Mouse (Mus musculus): ENCODE measurements at regions not wholly inside any gene's neighbourhood (a gene's known extent, or its start where the extent isn't known, plus 50 kb on each side); places are given as distances from the start of the nearest gene placed in this dataset.

DNA sequence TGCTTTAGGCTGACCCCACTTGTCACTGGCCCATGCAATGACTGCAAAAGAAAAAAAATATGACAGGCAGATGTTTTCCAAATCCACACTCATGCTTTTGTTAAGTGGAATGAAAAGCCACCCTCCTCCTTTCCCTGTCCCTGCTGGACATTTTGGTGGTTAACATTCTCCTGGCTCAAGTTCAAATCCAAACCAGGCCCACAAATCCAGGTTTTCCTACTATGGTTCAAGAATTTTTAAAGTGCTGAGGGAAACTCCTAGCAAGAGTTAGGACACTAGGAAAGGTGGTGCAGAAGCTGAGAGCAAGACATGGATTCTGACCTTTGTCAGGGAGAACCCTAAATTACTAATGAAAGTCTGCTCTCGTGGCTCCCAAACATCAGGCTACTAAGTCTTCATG lies 130.1 kb downstream of the Tas2r134 start:
- Histone ChIP-seq H3K27me3 (ENCODE audit: insufficient read depth, low read length) (no peaks in the 10 kb centered on the region), H3K4me3 (ENCODE audit: low read length) (no peak overlapping the region), H3K4me1 (ENCODE audit: insufficient read depth, low read length) (0 out of 2 replicates have a peak, but pooled peaks cover 9% of the 10 kb centered on the region), H3K9ac (replicated peaks; ENCODE audit: low read length) (no peak overlapping the region), H3K36me3 (ENCODE audit: insufficient read depth, low read length) (no peaks in the 10 kb centered on the region), H3K27ac (no peak overlapping the region), H3K9me3 (ENCODE audit: low read length) (no peaks in the 10 kb centered on the region), H3K4me2 (ENCODE audit: low read depth, low read length) (no peak overlapping the region)
- TF ChIP-seq CTCF (IDR thresholded peaks at IDR 0.05; ENCODE audit: low read depth) = no peak
- 71% methylated on average over 1 of the region's 1 CpGs for WGBS
- DNase-seq (ENCODE audit: low spot score) (no peak), ATAC-seq (no peak)

DNA sequence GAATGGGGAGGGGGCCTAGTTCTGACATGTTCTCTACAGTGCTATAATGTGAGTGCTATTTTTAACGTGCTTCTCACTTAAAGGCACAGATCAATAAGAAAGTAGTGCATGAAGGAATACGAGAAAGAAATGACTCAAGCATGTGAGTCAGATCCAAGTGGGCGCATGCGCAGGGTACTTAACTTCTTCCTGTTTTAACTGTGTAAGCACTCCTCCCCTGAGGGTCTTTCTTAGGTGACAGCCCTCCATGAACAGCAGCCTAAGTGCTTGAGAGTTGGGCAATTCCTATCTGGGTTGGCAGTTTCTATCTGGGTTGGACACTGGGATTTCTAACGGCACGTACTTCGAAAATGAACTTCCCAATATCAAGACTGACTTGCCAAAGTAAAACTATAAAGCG lies 130.8 kb downstream of the Tas2r134 start:
- no peaks in the 10 kb centered on the region for H3K9me3 ChIP-seq (ENCODE audit: low read length)
- H3K4me1 ChIP-seq (ENCODE audit: insufficient read depth, low read length) = 0 out of 2 replicates have a peak, but pooled peaks cover 7% of the 10 kb centered on the region
- WGBS = 90% methylated on average over 8 of the region's 8 CpGs
- DNase-seq (ENCODE audit: low spot score) (no peak), ATAC-seq (no peak)
- no peaks in the 10 kb centered on the region for H3K36me3 ChIP-seq (ENCODE audit: insufficient read depth, low read length)
- no peak overlapping the region for H3K4me2 ChIP-seq (ENCODE audit: low read depth, low read length)
- TF ChIP-seq CTCF (IDR thresholded peaks at IDR 0.05; ENCODE audit: low read depth) = no peak
- H3K4me3 ChIP-seq (ENCODE audit: low read length) = no peak overlapping the region
- H3K27ac ChIP-seq = no peak overlapping the region
- H3K27me3 ChIP-seq (ENCODE audit: insufficient read depth, low read length) = no peaks in the 10 kb centered on the region
- no peak overlapping the region for H3K9ac ChIP-seq (replicated peaks; ENCODE audit: low read length)

DNA sequence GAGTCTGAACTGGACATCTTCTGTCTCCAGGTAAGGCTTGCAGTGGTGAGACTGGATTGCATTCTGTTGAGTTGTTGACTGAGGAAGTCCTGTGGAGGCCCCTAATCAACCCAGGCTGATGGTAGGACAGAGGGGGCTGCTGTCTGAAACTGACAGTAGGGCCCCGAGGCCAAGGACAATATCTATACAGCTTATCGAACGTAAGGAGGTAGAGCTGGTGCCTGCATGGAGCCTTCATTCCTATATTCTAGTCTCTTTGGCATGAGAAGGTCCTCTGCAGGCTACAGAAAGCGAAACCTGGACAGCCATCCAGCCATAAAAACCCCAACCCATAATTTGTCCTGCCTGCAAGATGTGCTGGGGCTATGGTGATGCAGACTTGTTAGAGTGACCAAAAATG lies 135.6 kb downstream of the Tas2r134 start:
- no peak for TF ChIP-seq CTCF (IDR thresholded peaks at IDR 0.05; ENCODE audit: low read depth)
- Histone ChIP-seq H3K9me3 (ENCODE audit: low read length) (no peaks in the 10 kb centered on the region), H3K4me3 (ENCODE audit: low read length) (no peak overlapping the region), H3K4me2 (ENCODE audit: low read depth, low read length) (no peak overlapping the region), H3K27me3 (ENCODE audit: insufficient read depth, low read length) (no peaks in the 10 kb centered on the region), H3K9ac (replicated peaks; ENCODE audit: low read length) (no peak overlapping the region), H3K27ac (no peak overlapping the region), H3K36me3 (ENCODE audit: insufficient read depth, low read length) (no peaks in the 10 kb centered on the region), H3K4me1 (ENCODE audit: insufficient read depth, low read length) (0 out of 2 replicates have a peak, but pooled peaks cover 6% of the 10 kb centered on the region)
- WGBS = 97% methylated on average over 4 of the region's 4 CpGs
- DNase-seq (ENCODE audit: low spot score) (no peak), ATAC-seq (no peak)

DNA sequence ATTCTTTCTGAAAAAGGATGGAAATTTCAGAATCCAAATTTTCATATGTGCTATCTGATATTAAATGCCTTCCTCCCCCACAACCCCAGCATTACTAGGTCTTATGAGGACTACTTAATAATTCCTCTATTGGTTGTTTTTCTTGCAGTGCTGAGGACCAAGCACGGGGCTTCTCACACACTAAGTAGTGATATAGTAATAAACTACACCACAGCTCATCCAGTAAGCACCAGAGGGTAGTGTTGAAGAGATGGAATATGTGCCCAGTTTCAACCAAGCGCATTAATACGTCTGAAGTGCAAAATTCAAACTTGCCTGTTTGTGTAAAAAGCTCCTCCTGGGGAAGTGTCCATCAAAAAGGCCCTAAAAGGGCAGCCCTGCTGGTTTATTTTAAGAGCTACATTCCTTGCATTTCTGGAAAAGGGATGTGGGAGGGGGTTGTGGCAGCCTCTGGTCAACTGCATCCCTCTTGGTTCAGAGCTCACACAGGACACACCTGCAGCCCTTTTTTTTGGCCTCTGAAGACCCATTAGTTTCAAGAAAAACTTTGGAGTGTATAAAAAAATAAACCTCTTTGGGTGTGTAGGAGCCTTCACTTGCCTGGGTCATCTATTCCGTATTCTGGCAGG lies 140.3 kb downstream of the Tas2r134 start:
- H3K9ac ChIP-seq (replicated peaks; ENCODE audit: low read length) = no peak overlapping the region
- ATAC-seq = no peak
- H3K4me3 ChIP-seq (ENCODE audit: low read length) = no peak overlapping the region
- H3K4me2 ChIP-seq (ENCODE audit: low read depth, low read length) = no peak overlapping the region
- H3K36me3 ChIP-seq (ENCODE audit: insufficient read depth, low read length) = no peaks in the 10 kb centered on the region
- DNase-seq (ENCODE audit: low spot score) = no peak
- 50% methylated on average over 4 of the region's 4 CpGs for WGBS
- no peaks in the 10 kb centered on the region for H3K9me3 ChIP-seq (ENCODE audit: low read length)
- H3K4me1 ChIP-seq (ENCODE audit: insufficient read depth, low read length) = 0 out of 2 replicates have a peak, but pooled peaks cover 6% of the 10 kb centered on the region
- no peak for TF ChIP-seq CTCF (IDR thresholded peaks at IDR 0.05; ENCODE audit: low read depth)
- no peak overlapping the region for H3K27ac ChIP-seq
- H3K27me3 ChIP-seq (ENCODE audit: insufficient read depth, low read length) = no peaks in the 10 kb centered on the region

DNA sequence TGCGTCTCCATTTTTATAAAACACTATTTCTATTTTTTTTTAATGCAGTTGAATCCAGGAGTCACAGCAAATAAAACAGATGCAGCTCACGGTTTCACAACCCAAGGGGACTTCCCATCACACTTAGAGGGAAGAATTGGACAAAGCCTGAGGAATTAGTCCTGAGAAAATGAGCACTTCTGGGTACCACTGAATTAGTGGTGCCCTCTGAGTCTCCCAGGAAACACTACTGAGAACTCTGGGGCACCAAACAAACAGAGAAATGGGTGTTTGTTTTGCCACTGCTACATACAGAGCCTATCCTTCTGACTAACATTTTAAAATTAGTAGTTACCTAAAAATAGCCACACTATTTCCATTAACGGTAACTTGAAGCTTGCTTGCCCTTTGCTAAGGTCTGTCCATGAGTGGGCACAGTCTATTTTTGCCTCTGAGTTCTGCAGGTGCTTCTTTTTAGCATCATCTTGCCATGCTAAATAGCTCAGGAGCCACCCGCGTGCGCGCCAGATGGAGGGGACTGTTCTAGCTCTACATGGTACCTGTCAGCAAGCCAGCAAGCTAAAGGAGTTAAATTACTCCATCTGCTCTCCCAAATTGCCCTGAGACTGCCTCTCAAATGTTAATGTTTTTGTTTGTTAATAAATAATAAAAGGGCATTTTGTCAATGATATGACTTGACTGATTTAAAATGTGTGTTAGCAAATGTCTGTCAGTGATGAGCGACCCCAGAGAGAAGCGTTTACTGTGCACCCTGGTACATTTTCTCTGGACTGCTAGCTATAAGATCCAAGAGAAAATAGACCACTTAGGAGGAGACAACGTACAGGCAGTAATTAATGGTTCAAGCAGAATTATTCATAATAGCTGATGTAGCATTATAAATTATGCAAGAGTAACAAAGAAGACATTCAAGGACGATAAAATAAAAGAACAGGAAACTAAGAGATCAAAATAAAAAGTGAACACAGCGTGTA lies 141.3 kb downstream of the Tas2r134 start:
- 32% methylated on average over 12 of the region's 12 CpGs for whole genome bisulfite sequencing
- H3K4me1 ChIP-seq (ENCODE audit: insufficient read depth, low read length) = 0 out of 2 replicates have a peak, but pooled peaks cover 6% of the 10 kb centered on the region
- peak; percentile 86 for ATAC-seq
- H3K9ac ChIP-seq (replicated peaks; ENCODE audit: low read length) = no peak overlapping the region
- no peaks in the 10 kb centered on the region for H3K9me3 ChIP-seq (ENCODE audit: low read length)
- no peak overlapping the region for H3K4me2 ChIP-seq (ENCODE audit: low read depth, low read length)
- no peak overlapping the region for H3K27ac ChIP-seq
- H3K27me3 ChIP-seq (ENCODE audit: insufficient read depth, low read length) = no peaks in the 10 kb centered on the region
- no peaks in the 10 kb centered on the region for H3K36me3 ChIP-seq (ENCODE audit: insufficient read depth, low read length)
- H3K4me3 ChIP-seq (ENCODE audit: low read length) = no peak overlapping the region
- TF ChIP-seq CTCF (IDR thresholded peaks at IDR 0.05; ENCODE audit: low read depth) = no peak
- DNase-seq (ENCODE audit: low spot score) = peak; percentile 88

DNA sequence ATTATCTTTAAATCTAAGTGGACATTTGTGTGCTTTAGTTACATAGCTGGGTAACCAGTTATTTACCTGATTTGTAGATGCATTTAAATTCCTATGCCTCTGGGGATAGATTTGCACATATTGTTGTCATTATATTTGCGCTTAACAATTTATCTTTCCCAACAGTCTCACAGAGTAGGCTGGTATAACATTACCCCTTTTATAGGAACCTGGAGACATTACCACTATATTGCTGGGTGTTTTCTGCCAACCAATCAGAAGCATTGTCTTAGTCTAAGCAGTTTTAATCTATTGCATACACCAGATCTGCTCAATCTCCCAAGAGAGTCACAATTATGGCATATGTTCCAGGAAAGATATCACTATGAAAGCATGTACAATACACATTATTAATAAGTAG lies 149.8 kb downstream of the Rbm43 start:
- 89% methylated on average over 1 of the region's 1 CpGs for WGBS
- TF ChIP-seq CTCF (IDR thresholded peaks at IDR 0.05; ENCODE audit: low read depth) = no peak
- ATAC-seq = no peak

More for the DNA sequence above, 149.8 kb downstream of the Rbm43 start:
- no peak for DNase-seq (ENCODE audit: low spot score)
- no peak overlapping the region for H3K4me2 ChIP-seq (ENCODE audit: low read depth, low read length)
- H3K9ac ChIP-seq (replicated peaks; ENCODE audit: low read length) = no peak overlapping the region
- no peaks in the 10 kb centered on the region for H3K36me3 ChIP-seq (ENCODE audit: insufficient read depth, low read length)
- H3K4me3 ChIP-seq (ENCODE audit: low read length) = no peak overlapping the region
- H3K27me3 ChIP-seq (ENCODE audit: insufficient read depth, low read length) = no peaks in the 10 kb centered on the region
- H3K27ac ChIP-seq = no peak overlapping the region
- H3K9me3 ChIP-seq (ENCODE audit: low read length) = no peaks in the 10 kb centered on the region
- no peaks in the 10 kb centered on the region for H3K4me1 ChIP-seq (ENCODE audit: insufficient read depth, low read length)
